Mouse (Mus musculus): ENCODE data around the gene Ndufa12. TPM values are rescaled to one million over a fixed set of nuclear protein-coding genes. Genes with fewer than 3 reads are reported as not detected.

Ndufa12 gene
- polyA plus RNA-seq, 1 experiment, result 328 TPM

DNA sequence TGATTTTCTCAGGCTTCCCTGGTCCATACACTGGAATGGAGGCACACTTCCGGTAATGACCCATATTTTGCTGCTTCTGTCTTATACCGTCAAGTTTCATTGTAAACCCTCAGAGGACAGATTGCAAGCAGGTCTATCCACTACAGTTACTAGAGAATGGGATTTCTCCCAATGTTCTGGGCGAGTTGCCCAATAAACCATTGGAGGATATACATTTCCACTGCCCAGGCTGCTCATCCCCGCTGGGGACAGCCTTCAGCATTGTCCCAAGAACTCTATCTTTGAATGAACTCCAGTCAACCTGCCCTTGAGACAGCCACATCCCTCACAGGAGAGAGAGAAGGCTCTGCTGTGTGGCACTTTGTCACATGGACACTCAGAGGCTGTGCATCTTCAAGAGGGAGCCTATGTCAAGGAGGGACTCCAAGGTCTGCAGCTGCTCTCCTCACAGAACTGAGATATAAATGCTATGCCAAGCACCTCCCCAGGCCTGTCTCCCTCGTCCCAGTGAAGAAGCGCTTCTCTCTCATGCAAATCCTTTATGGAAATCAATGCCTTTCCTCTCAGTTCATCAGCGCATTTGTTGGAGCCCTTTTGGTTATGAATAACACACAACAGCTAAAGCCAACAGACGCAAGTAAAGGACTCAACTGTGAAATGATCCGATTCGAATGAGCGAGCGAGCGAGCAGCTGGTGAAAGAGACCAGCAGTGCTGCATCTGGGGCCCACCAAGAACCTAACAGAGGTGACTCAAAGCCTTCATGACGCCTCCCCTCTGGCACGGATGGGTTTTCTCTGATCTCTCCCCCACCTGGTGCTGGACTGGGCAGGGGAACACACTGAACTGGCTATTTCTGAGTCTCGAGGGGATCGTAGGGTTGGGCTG lies 67.4 kb downstream of the Ndufa12 start:
- TF ChIP-seq POLR2A (IDR thresholded peaks at IDR 0.05; ENCODE audit: low read depth, low read length) (no peak), CTCF (conservative IDR thresholded peaks at IDR 0.05; ENCODE audit: insufficient read depth, insufficient read length, low read depth, low read length) (no peak)
- no peak for DNase-seq
- H3K27ac ChIP-seq (ENCODE audit: insufficient read depth, low read depth, low read length), result no peak overlapping the region
- H3K4me1 ChIP-seq (ENCODE audit: control insufficient read depth, insufficient read depth, low read length), result no peaks in the 10 kb centered on the region
- no peaks in the 10 kb centered on the region for H3K36me3 ChIP-seq (ENCODE audit: control insufficient read depth, insufficient read depth, low read length)
- no peak overlapping the region for H3K4me3 ChIP-seq (ENCODE audit: insufficient read depth, low read depth, low read length)
- 65% methylated on average over 17 of the region's 17 CpGs for WGBS
- no peaks in the 10 kb centered on the region for H3K27me3 ChIP-seq (replicated peaks; ENCODE audit: control insufficient read depth, insufficient read depth, low read length)

Other genes starting within 250 kb of the Ndufa12 start
- 11.2 and 12.2 TPM in 2 replicates for gene Vezt, start 162.9 kb upstream of the Ndufa12 start, polyA plus RNA-seq (2012; rRNA removed)
- gene Fgd6, start 162.7 kb upstream of the Ndufa12 start, polyA plus RNA-seq (2012; rRNA removed), result 2.3 TPM in 2 replicates
- 4.0 and 4.1 TPM in 2 replicates for gene Nr2c1, start 50.7 kb upstream of the Ndufa12 start, polyA plus RNA-seq (2012; rRNA removed)
- gene Gm4792, start 100.0 kb downstream of the Ndufa12 start, polyA plus RNA-seq (2012; rRNA removed), result not detected in 2 replicates
- gene Tmcc3, start 113.2 kb downstream of the Ndufa12 start, polyA plus RNA-seq (2012; rRNA removed), result 11.2 and 11.3 TPM in 2 replicates